Mouse (Mus musculus) hindbrain, embryonic 13.5 days (tissue): ENCODE measurements around the gene Pop4. TPM values are rescaled to one million over a fixed set of nuclear protein-coding genes. Genes with fewer than 3 reads are reported as not detected.

Experiments used
- ATAC-seq: fragments of 200-750 bp; cut with Nextera tagmentation; 2 replicates; pipeline ENCODE4 v1.8.0; 2017; ENCODE audit warnings: moderate TSS enrichment; ENCODE audit not compliant: low FRiP score
- H3K27ac ChIP-seq: fragments of 300-500 bp; sonication (generic); 2 replicates; pipeline ENCODE4 v1.5.1; 2015; ENCODE audit warnings: inconsistent platforms, mild to moderate bottlenecking, moderate library complexity
- H3K27me3 ChIP-seq: fragments of 300-500 bp; sonication (generic); 2 replicates; pipeline ENCODE4 v1.6.1; 2015; ENCODE audit warnings: mild to moderate bottlenecking, inconsistent platforms
- H3K36me3 ChIP-seq: fragments of 300-500 bp; sonication (generic); 2 replicates; pipeline ENCODE4 v1.6.1; 2015; ENCODE audit warnings: mild to moderate bottlenecking, inconsistent platforms
- H3K4me1 ChIP-seq: fragments of 300-500 bp; sonication (generic); replicated peaks from 2 replicates; pipeline ENCODE4 v1.6.1; 2015; ENCODE audit warnings: inconsistent platforms
- H3K4me2 ChIP-seq: fragments of 300-500 bp; sonication (generic); 2 replicates; pipeline ENCODE4 v1.6.1; 2015; ENCODE audit warnings: inconsistent platforms, mild to moderate bottlenecking, moderate library complexity
- H3K4me3 ChIP-seq: fragments of 300-500 bp; sonication (generic); 2 replicates; pipeline ENCODE4 v1.5.1; 2015; ENCODE audit warnings: mild to moderate bottlenecking, inconsistent platforms
- H3K9ac ChIP-seq: fragments of 300-500 bp; sonication (generic); 2 replicates; pipeline ENCODE4 v1.6.1; 2015; ENCODE audit warnings: mild to moderate bottlenecking, inconsistent platforms
- H3K9me3 ChIP-seq: fragments of 300-500 bp; sonication (generic); 2 replicates; pipeline ENCODE4 v1.6.1; 2016; ENCODE audit warnings: inconsistent platforms
- WGBS: fragments of 180-500 bp; shearing (Covaris S2); methylation state at CpG from one replicate; pipeline ENCODE4 v1.1.7; 2015; 5-methylcytosine and 5-hydroxymethylcytosine counted together
- polyA plus RNA-seq: library from polyadenylated mRNA; unstranded; fragments of >200 nt; fragmentation: Nextera tagmentation; extraction: Ambion mirVana; gene quantifications from 2 replicates; pipeline ENCODE4 v1.2.1, GENCODE M21; 2015

Pop4 gene
- polyA plus RNA-seq, 1 experiment from 2014 or later, result 76.6 TPM

DNA sequence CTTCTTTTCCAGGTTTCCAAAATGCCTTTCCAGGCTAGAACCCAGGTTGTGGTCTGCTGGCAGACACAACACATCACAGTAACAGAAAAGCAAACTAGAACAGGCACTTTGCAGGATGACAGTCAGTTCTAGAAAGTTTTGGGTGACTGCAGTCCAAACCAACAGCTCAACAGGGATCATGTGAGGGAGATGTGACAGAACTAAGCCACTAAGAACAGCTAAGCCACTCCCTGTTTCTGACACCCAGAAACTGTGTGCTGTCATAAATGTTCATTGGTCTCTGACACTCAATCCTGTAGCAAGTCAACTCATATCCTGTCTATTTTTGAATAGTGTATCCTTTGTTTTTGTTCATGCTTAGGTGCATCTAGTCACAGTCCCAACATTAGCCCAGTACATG is 34.1 kb downstream of the Pop4 start:
- Histone ChIP-seq H3K27ac (no peak overlapping the region), H3K9ac (no peak overlapping the region), H3K4me2 (no peak overlapping the region), H3K27me3 (no peaks in the 10 kb centered on the region), H3K4me1 (no peaks in the 10 kb centered on the region), H3K36me3 (no peaks in the 10 kb centered on the region), H3K9me3 (no peaks in the 10 kb centered on the region), H3K4me3 (no peak overlapping the region)
- no peak for ATAC-seq

DNA sequence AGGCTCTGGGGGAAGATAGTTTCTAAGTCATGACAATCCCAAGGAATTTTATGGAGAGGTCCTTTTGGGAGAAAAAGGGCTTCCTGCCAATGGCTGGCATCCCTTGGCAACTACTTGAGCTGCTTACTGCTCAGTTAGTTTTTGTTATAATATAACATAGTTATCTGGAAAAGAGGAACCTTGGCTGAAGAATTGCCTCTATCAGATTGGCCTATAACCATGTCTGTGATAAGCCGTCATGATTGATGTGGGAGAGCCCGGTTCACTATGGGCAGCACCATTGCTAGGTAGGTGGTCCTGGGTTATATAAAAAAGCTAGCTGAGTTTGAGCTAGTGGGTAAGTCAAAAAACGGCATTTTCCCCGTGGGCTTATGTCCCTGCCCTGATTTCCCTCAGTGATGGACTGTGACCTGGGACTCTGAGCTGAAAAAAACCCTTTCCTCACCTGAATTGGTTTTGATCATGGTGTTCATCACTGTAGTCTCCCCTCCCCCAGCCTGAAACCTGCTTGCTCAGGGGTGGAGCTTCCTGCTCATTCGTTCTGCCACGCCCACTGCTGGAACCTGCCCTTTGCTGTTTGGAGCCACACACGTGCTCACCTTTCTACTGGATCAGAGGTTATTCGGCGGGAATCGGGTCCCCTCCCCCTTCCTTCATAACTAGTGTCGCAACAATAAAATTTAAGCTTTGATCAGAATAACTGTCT is 34.7 kb downstream of the Pop4 start:
- WGBS, result 54% methylated on average over 11 of the region's 11 CpGs
- H3K4me2 ChIP-seq, result no peak overlapping the region
- no peak for ATAC-seq

DNA sequence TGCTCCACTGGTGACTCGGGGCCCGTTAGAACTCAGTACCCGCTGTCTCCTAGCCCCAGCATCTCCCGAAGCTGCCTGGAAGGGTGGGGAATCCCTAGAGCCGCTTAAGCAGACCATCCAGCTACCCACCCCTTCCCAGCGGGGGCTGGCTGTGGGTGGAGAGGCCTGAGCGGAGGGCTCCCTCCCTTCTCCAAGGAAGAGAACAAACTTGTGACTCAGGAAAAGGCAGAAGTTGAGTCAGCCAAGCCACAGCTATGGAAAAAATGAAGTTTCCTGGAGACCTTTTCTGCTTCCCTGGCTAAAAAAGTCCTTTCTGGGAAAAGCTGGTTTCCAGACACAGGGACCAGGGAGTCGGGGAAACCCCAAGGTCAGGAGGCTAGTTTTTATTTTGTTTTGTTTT is 40.9 kb downstream of the Pop4 start:
- no peak overlapping the region for H3K4me2 ChIP-seq
- peaks cover 33% of the 10 kb centered on the region for H3K27me3 ChIP-seq
- WGBS, result 20% methylated on average over 8 of the region's 8 CpGs
- H3K4me1 ChIP-seq, result peaks cover 17% of the 10 kb centered on the region
- H3K9me3 ChIP-seq, result no peaks in the 10 kb centered on the region
- H3K36me3 ChIP-seq, result no peaks in the 10 kb centered on the region
- H3K27ac ChIP-seq, result no peak overlapping the region
- no peak overlapping the region for H3K9ac ChIP-seq
- H3K4me3 ChIP-seq, result no peak overlapping the region
- no peak for ATAC-seq

More for the DNA sequence above, 34.7 kb downstream of the Pop4 start:
- H3K9me3 ChIP-seq, result no peaks in the 10 kb centered on the region
- H3K4me3 ChIP-seq, result no peak overlapping the region
- H3K9ac ChIP-seq, result no peak overlapping the region
- H3K4me1 ChIP-seq, result no peaks in the 10 kb centered on the region
- no peaks in the 10 kb centered on the region for H3K36me3 ChIP-seq
- no peak overlapping the region for H3K27ac ChIP-seq
- H3K27me3 ChIP-seq, result no peaks in the 10 kb centered on the region

DNA sequence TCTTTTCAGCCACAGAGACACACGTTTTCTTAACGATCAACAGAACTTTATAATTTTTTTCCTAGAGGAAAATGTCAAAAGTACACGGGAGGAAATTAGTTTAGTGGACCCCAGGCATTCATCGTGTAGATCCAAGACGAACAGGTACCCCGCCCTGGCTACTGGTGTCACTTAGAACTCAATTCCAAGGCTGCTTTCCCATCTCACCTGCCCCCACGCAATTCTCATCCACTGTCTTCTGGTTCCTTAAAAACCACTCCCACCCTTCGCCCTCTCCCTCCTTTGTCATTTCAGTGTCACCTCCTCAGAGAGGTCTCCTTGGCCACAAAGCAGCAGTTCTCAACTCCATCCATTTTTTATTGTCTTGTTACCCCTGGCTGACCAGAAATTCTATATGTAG is 42.9 kb downstream of the Pop4 start:
- 17% methylated on average over 8 of the region's 8 CpGs for WGBS
- Histone ChIP-seq H3K4me2 (peak overlapping the region; percentile 87), H3K27me3 (peaks cover 33% of the 10 kb centered on the region), H3K9me3 (no peaks in the 10 kb centered on the region), H3K27ac (no peak overlapping the region), H3K4me1 (peaks cover 17% of the 10 kb centered on the region), H3K9ac (0 out of 2 replicates have a peak overlapping the region, but pooled peaks have one; percentile 69), H3K36me3 (no peaks in the 10 kb centered on the region), H3K4me3 (peak overlapping the region; percentile 53)
- peak; percentile 22; the same call in 1 of the 2 replicates for ATAC-seq

DNA sequence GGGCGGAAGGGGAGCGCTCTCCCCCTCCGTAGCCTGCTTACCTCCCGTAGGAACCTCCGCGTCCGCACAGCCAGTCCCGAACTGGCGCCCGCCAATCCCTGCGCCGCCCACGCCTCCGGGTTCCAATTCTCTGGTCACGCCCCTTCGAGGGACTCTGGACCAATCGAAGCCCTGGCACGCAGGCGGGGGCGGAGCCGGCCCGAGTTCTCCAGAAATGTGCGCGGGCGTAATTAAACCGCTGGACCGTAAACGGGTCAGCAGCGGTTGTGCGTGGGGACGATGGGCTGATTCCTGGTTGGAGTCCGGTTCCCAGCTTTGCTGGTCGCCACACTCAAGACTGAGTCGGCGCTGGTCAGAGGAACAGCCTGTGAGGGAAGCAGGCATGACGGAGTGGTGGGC is 43.3 kb downstream of the Pop4 start, which contains the start of gene Plekhf1:
Plekhf1 (minus strand) TSS at position 117 of the 399 bp plus-strand sequence.
- Histone ChIP-seq H3K36me3 (no peaks in the 10 kb centered on the region), H3K9me3 (no peaks in the 10 kb centered on the region), H3K4me3 (peak within 1 kb of the TSS; percentile 53), H3K9ac (peak within 1 kb of the TSS; percentile 69), H3K27ac (no peak within 1 kb of the TSS), H3K27me3 (peaks cover 33% of the 10 kb centered on the region), H3K4me2 (peak within 1 kb of the TSS; percentile 87), H3K4me1 (peaks cover 17% of the 10 kb centered on the region)
- under 1% methylated on average over 36 of the region's 36 CpGs for WGBS
- ATAC-seq, result peak; percentile 91

DNA sequence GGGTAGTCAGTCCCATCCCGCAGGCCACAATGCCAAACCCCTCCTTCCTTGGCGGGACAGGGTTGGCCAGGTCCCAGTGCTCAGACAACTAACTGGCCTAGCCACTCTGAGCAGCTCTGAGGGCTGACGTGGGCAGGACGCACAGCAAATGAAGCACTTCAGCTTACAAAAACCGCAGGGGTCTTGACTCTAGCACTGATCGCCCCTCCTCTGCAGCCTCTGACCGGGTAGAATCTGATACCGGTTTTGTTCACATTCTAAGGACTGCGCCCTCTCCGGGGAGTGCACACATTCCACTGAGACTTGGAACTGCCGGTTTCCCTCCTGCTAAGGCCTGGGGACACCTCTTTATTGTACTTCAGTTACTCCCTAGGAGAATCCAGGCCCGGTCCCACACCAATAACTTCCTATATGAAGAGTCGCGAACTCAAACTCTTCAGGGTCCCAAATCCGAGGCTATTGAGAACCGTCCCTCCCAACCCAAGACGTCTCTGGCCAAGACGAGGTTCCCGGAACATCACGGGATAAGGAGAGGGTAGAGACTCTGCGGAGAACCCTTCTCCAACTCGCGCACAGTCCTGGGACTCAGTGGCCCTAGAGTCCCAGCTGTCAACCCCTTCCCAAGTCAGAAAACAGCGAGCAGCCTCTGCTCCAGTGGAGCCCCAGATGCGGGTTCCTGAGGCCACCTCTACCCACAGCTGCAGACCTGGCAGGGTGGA is 43.9 kb downstream of the Pop4 start:
- Histone ChIP-seq H3K9ac (peak overlapping the region; percentile 69), H3K27me3 (peaks cover 33% of the 10 kb centered on the region), H3K36me3 (no peaks in the 10 kb centered on the region), H3K27ac (no peak overlapping the region), H3K4me2 (peak overlapping the region; percentile 87), H3K4me3 (peak overlapping the region; percentile 53), H3K4me1 (peaks cover 17% of the 10 kb centered on the region), H3K9me3 (no peaks in the 10 kb centered on the region)
- peak; percentile 76 for ATAC-seq
- WGBS, result under 1% methylated on average over 25 of the region's 25 CpGs

DNA sequence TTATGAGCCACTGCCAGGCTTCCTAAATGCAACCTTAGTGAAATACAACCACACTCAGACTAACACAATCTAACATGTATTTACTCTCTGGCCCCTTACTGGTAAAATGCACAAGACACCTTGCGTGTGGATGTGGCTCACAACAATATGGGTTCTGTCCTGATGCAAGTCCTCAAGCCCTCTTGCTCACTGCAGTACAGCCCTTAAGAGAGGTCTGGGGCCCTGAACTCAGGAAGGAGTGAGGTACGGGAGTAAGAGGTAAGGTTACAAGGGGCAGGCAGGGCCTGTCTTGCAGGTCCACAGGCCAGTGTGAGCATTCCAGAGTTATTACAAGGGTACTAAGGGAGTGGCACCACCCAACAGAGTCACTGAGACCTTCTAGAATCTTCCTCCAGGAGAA is 45.0 kb downstream of the Pop4 start:
- peaks cover 17% of the 10 kb centered on the region for H3K4me1 ChIP-seq
- H3K27me3 ChIP-seq, result peaks cover 33% of the 10 kb centered on the region
- H3K36me3 ChIP-seq, result no peaks in the 10 kb centered on the region
- 89% methylated on average over 2 of the region's 2 CpGs for whole genome bisulfite sequencing
- H3K4me3 ChIP-seq, result no peak overlapping the region
- no peaks in the 10 kb centered on the region for H3K9me3 ChIP-seq
- H3K9ac ChIP-seq, result no peak overlapping the region
- no peak for ATAC-seq
- H3K4me2 ChIP-seq, result no peak overlapping the region
- H3K27ac ChIP-seq, result no peak overlapping the region

DNA sequence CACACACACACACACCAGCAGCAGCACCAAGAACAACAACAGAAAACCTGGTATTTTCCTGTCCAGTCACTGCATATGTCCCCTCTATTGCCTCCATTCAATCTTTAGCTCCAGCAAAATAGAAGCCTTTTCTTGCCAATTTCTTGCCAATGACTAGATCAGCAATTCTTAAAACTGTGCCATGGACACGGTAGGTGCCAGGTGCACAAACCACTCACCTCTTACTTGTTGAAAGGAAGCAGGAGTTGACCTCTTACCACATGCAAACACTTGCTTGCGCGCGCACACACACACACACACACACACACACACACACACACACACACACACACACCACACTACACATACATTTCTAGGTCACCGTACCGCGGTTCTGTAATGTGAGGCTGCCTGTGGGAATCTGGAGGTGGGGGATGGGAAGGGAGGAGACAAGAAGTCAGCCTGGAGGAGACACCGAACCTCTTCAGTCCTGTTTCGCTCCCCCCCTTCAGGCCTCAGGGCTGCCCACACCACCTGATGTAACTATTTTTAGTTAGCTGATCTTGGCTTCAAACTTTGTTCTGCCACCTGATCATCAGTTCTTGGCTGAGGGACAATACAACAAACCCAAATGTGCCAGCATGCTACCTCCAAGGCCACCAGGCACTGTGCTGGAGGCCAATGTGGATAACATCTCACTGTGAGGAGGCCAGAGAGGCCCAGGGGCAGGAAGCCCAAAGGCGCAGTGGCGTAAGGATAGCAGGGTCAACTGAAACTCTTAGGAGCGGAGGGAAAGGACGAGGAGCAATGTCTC is 46.5 kb downstream of the Pop4 start:
- Histone ChIP-seq H3K4me1 (peaks cover 17% of the 10 kb centered on the region), H3K9ac (no peak overlapping the region), H3K9me3 (no peaks in the 10 kb centered on the region), H3K27ac (no peak overlapping the region), H3K36me3 (no peaks in the 10 kb centered on the region), H3K27me3 (peaks cover 21% of the 10 kb centered on the region), H3K4me3 (no peak overlapping the region), H3K4me2 (no peak overlapping the region)
- WGBS, result 86% methylated on average over 13 of the region's 13 CpGs
- ATAC-seq, result no peak

DNA sequence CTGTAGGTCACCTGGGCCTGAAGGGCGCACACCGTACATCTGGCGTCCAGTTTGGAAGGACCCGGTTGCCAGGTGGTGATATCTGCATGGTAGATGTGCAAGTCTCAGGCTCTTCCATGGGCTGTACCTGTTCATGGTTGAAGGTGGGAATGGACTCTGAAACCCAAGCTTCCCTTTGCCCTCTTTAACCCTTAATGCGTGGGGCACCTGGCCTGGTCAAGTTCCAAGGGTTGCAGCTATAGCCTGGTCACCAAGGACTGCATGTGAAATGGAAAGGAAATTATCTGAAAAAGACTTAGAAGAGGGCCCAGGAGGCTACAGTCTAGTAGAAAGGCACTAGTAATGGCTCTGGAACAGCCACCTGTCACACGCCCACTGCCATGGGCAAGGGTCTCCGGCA is 50.4 kb downstream of the Pop4 start:
- Histone ChIP-seq H3K36me3 (no peaks in the 10 kb centered on the region), H3K27me3 (no peaks in the 10 kb centered on the region), H3K4me3 (no peak overlapping the region), H3K9me3 (no peaks in the 10 kb centered on the region), H3K9ac (no peak overlapping the region), H3K27ac (no peak overlapping the region), H3K4me2 (no peak overlapping the region), H3K4me1 (0 out of 2 replicates have a peak, but pooled peaks cover 3% of the 10 kb centered on the region)
- WGBS, result 97% methylated on average over 7 of the region's 7 CpGs
- no peak for ATAC-seq

DNA sequence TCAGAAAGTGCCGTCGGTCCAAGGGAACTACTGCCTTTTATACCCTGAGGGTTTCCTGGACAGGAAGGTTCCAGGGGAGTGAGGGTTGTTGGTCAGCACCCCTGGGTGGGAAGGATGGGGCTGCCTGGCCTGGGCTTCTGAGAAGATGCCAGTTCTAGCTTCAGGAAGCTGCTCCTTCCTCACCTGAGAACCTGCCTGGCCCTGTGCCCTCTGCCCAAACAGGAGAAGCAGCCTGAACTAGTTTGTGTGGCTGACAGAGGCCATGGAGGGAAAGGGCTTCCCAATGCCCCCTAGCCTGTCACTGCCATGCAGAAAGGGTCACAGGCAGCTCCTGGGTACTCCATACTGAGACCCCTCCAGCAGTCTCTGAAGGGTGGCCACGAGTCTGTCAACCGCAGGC is 51.7 kb downstream of the Pop4 start:
- Histone ChIP-seq H3K27me3 (no peaks in the 10 kb centered on the region), H3K9ac (no peak overlapping the region), H3K9me3 (no peaks in the 10 kb centered on the region), H3K4me2 (no peak overlapping the region), H3K4me3 (no peak overlapping the region), H3K27ac (no peak overlapping the region), H3K4me1 (0 out of 2 replicates have a peak, but pooled peaks cover 3% of the 10 kb centered on the region), H3K36me3 (no peaks in the 10 kb centered on the region)
- ATAC-seq, result no peak
- 91% methylated on average over 4 of the region's 4 CpGs for WGBS

DNA sequence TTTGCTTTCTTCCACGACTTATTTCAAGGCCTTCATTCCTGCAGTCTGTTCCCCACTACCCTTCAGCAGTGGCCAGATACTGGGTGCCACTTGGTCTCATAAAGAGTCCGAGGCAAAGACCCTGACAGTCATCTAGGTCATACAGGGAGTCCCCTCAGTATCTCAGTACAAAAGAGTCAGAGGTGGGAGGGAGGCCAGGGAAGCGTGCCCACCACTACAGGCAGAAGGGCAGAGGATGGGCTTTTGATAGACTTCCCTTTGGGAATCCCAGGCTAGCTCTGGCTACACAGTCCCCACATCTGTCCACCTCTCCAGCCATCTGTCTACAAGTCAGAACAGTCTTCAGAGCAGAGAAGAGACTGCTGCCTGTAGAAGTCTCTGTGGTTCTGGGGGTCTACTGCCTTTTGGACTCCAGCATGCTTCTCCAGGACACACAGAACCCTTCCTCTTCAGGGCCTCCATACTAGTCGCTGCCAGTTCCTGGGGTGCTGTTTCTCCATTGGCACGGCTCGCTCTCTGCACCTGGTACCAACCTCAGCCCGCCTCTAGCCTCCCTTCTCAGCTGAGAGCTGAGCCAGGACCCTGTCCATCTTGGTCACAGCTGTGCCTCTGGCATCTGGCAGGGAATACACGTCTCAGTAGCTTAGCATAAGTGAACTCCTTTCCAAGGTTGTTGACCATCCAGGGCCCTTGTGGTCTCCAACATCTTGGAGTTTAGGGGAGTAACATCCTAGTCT is 52.4 kb downstream of the Pop4 start:
- no peak overlapping the region for H3K27ac ChIP-seq
- WGBS, result 79% methylated on average over 8 of the region's 8 CpGs
- no peak for ATAC-seq
- H3K36me3 ChIP-seq, result no peaks in the 10 kb centered on the region
- no peak overlapping the region for H3K4me2 ChIP-seq
- 0 out of 2 replicates have a peak, but pooled peaks cover 3% of the 10 kb centered on the region for H3K4me1 ChIP-seq
- H3K4me3 ChIP-seq, result no peak overlapping the region
- no peaks in the 10 kb centered on the region for H3K9me3 ChIP-seq
- no peaks in the 10 kb centered on the region for H3K27me3 ChIP-seq
- H3K9ac ChIP-seq, result no peak overlapping the region
